Mouse (Mus musculus) stomach, embryonic 16.5 days (tissue): ENCODE measurements around the gene Ero1lb. TPM values are rescaled to one million over a fixed set of nuclear protein-coding genes. Genes with fewer than 3 reads are reported as not detected.
"Not testable (repeated sequence)": the region's sequence is repeated elsewhere in the genome, so short reads cannot be mapped to it uniquely, and the experiment has no call there.

Experiments
- ATAC-seq: fragments of 200-750 bp; cut with Nextera tagmentation; 2 replicates; pipeline ENCODE4 v1.8.0; 2017; ENCODE audit warnings: moderate number of reproducible peaks, moderate TSS enrichment; ENCODE audit not compliant: insufficient read depth, low FRiP score
- H3K27ac ChIP-seq: fragments of 300-500 bp; sonication (generic); 2 replicates; pipeline ENCODE4 v1.5.1; 2014; ENCODE audit warnings: low read length
- H3K27me3 ChIP-seq: fragments of 300-500 bp; sonication (generic); 2 replicates; pipeline ENCODE4 v1.6.1; 2014; ENCODE audit warnings: low read length, control low read depth, mixed read lengths; ENCODE audit not compliant: control insufficient read depth, insufficient read depth
- H3K36me3 ChIP-seq: fragments of 300-500 bp; sonication (generic); 2 replicates; pipeline ENCODE4 v1.6.1; 2014; ENCODE audit warnings: low read length; ENCODE audit not compliant: control insufficient read depth, insufficient read depth
- H3K4me1 ChIP-seq: fragments of 300-500 bp; sonication (generic); 2 replicates; pipeline ENCODE4 v1.6.1; 2014; ENCODE audit warnings: low read length, control low read depth, mixed read lengths; ENCODE audit not compliant: control insufficient read depth, insufficient read depth
- H3K4me2 ChIP-seq: fragments of 300-500 bp; sonication (generic); 2 replicates; pipeline ENCODE4 v1.6.1; 2014; ENCODE audit warnings: low read depth, low read length, mixed read lengths
- H3K4me3 ChIP-seq: fragments of 300-500 bp; sonication (generic); replicated peaks from 2 replicates; pipeline ENCODE4 v1.5.1; 2014; ENCODE audit warnings: mild to moderate bottlenecking, low read length
- H3K9ac ChIP-seq: fragments of 300-500 bp; sonication (generic); 2 replicates; pipeline ENCODE4 v1.6.1; 2014; ENCODE audit warnings: low read length
- H3K9me3 ChIP-seq: fragments of 300-500 bp; sonication (generic); replicated peaks from 2 replicates; pipeline ENCODE4 v1.6.1; 2016; ENCODE audit warnings: low read length, control low read depth; ENCODE audit not compliant: control insufficient read depth
- WGBS: fragments of 180-500 bp; shearing (Covaris S2); extraction: QIAGEN DNeasy Blood & Tissue Kit; methylation state at CpG from one replicate; pipeline ENCODE4 v1.1.7; 2014; 5-methylcytosine and 5-hydroxymethylcytosine counted together
- polyA plus RNA-seq: library from polyadenylated mRNA; unstranded; fragments of >200 nt; fragmentation: Nextera tagmentation; extraction: Ambion mirVana; gene quantifications from 2 replicates; pipeline ENCODE4 v1.2.1, GENCODE M21; 2015

Gene Ero1lb
- polyA plus RNA-seq, 1 experiment from 2014 or later: 16.3 TPM

DNA sequence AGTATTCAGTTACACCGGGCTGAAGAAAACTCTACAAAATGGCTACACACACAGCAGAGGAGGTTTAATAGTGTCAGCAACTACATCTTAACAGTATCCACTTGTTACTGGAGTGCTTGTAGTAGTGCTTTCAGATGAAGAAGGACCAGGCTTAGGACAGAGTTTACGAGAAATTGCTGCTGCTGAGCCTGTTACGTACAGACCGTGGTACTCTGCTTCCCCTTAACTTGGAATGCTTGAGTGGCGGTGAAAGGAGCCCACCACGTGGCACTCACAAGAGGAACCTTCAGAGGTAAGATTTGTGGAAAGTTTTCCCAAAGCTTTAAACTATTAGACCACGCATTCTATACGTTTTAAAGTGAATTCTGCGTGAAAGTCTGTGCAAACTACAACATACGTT is 49.3 kb downstream of the Ero1lb start:
- not testable (repeated sequence) for H3K9me3 ChIP-seq, H3K4me1 ChIP-seq, H3K4me3 ChIP-seq, H3K9ac ChIP-seq, H3K36me3 ChIP-seq, ATAC-seq, H3K4me2 ChIP-seq, H3K27me3 ChIP-seq, H3K27ac ChIP-seq
- WGBS: 90% methylated on average over 10 of the region's 10 CpGs

- 69% methylated on average over 3 of the region's 3 CpGs for WGBS
- not testable (repeated sequence) for H3K9ac ChIP-seq
These were observed 50.8 kb downstream of the Ero1lb start for GRCm38 (mm10) chr13:12616489-12616888.

DNA sequence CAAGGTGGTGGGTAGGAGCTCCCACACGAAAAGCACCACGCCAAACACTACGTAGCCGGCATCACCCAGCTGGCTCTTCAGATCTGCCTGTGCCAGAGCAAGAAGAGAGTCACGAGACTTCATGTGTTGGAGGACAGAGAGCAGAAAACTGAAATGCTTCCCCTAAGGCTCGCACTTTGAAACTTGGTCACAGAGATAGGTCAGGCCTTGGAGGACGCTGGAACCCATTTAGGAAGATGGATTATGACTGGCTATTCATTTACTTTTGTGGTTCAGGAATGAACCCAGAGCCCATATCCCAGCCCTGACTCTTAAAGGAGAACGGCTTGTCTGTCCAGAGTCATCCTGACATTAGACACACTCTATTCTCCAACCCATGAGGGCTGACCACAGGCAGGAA is 54.1 kb downstream of the Ero1lb start:
- WGBS: 90% methylated on average over 8 of the region's 8 CpGs
- H3K4me3 ChIP-seq, H3K27ac ChIP-seq, H3K4me2 ChIP-seq, H3K9ac ChIP-seq, H3K9me3 ChIP-seq, H3K4me1 ChIP-seq, H3K27me3 ChIP-seq, ATAC-seq, H3K36me3 ChIP-seq: not testable (repeated sequence)

More at GRCm38 (mm10) chr13:12616489-12616888, 50.8 kb downstream of the Ero1lb start:
- ATAC-seq, H3K4me2 ChIP-seq, H3K27ac ChIP-seq, H3K9me3 ChIP-seq, H3K4me3 ChIP-seq, H3K36me3 ChIP-seq, H3K4me1 ChIP-seq, H3K27me3 ChIP-seq: not testable (repeated sequence)

GRCm38 (mm10) chr13:12626061-12626460 is 60.4 kb downstream of the Ero1lb start:
- H3K4me2 ChIP-seq, H3K4me1 ChIP-seq, H3K27ac ChIP-seq, H3K9ac ChIP-seq, H3K4me3 ChIP-seq, H3K9me3 ChIP-seq, H3K36me3 ChIP-seq, ATAC-seq, H3K27me3 ChIP-seq: not testable (repeated sequence)
- 90% methylated on average over 3 of the region's 3 CpGs for WGBS

DNA sequence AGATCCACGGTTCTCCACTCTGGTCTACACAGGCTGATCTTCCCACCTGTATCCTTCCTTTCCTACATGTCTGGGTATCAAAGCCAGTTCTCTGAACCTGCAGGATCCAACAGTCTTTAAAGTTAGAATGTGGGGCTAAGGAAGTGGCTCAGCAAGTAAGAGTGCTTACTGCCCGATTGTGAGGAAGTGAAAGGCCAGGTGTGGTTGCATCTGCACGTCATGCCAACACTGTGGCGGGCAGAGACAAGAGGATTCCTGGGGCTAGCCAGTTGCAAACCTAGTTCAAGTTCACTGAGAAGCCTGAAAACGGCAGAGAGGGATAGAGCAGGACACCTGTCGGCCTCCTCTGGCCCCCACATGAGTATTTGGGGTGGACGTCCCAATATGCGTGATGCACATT is 62.1 kb downstream of the Ero1lb start:
- WGBS: 79% methylated on average over 8 of the region's 8 CpGs
- H3K4me3 ChIP-seq, H3K4me1 ChIP-seq, H3K27ac ChIP-seq, H3K9ac ChIP-seq, H3K36me3 ChIP-seq, H3K27me3 ChIP-seq, H3K9me3 ChIP-seq, ATAC-seq, H3K4me2 ChIP-seq: not testable (repeated sequence)

- H3K9ac ChIP-seq, H3K27me3 ChIP-seq, H3K27ac ChIP-seq, H3K4me2 ChIP-seq, H3K9me3 ChIP-seq, H3K36me3 ChIP-seq, ATAC-seq, H3K4me3 ChIP-seq, H3K4me1 ChIP-seq: not testable (repeated sequence)
- WGBS: 81% methylated on average over 5 of the region's 5 CpGs
These were observed 62.5 kb downstream of the Ero1lb start for GRCm38 (mm10) chr13:12628181-12628580.

GRCm38 (mm10) chr13:12630252-12630651 is 64.6 kb downstream of the Ero1lb start:
- H3K27me3 ChIP-seq, H3K4me1 ChIP-seq, H3K9me3 ChIP-seq, H3K36me3 ChIP-seq, H3K4me2 ChIP-seq, H3K4me3 ChIP-seq, H3K9ac ChIP-seq: not testable (repeated sequence)
- whole genome bisulfite sequencing: 67% methylated on average over 5 of the region's 5 CpGs
- ATAC-seq: peak; percentile 58
- peak overlapping the region; percentile 42; the same call in 1 of the 2 replicates for H3K27ac ChIP-seq

- H3K36me3 ChIP-seq, ATAC-seq, H3K4me2 ChIP-seq, H3K9me3 ChIP-seq, H3K27me3 ChIP-seq, H3K9ac ChIP-seq, H3K27ac ChIP-seq, H3K4me1 ChIP-seq, H3K4me3 ChIP-seq: not testable (repeated sequence)
- WGBS: 67% methylated on average over 1 of the region's 6 CpGs
These were observed 69.4 kb downstream of the Ero1lb start for GRCm38 (mm10) chr13:12634941-12635588.

GRCm38 (mm10) chr13:12642795-12643194 is 77.1 kb downstream of the Ero1lb start:
- not testable (repeated sequence) for H3K4me2 ChIP-seq, H3K27me3 ChIP-seq, H3K4me3 ChIP-seq, ATAC-seq, H3K9me3 ChIP-seq, H3K27ac ChIP-seq, H3K36me3 ChIP-seq, H3K4me1 ChIP-seq, H3K9ac ChIP-seq
- 91% methylated on average over 3 of the region's 4 CpGs for WGBS

- not testable (repeated sequence) for H3K9me3 ChIP-seq, H3K4me2 ChIP-seq, H3K36me3 ChIP-seq, ATAC-seq, H3K4me3 ChIP-seq, H3K27ac ChIP-seq, H3K4me1 ChIP-seq, H3K9ac ChIP-seq, H3K27me3 ChIP-seq
- WGBS: 70% methylated on average over 5 of the region's 5 CpGs
These were observed 81.0 kb downstream of the Ero1lb start for GRCm38 (mm10) chr13:12646676-12647075.
